Mouse (Mus musculus) lung, postnatal 25 days (tissue): ENCODE data around the gene Gm49353.

ENCODE experiments used
- DNase-seq: peaks from one replicate; pipeline ENCODE4 v3.0.0; 2022; ENCODE audit warnings: low spot score

Gm49353 gene

GRCm38 (mm10) chr10:29198642-29199041 is at the start of gene Gm49353:
Gene Gm49353 (plus strand): TSS chr10:29198954.
- DNase-seq, result no peak

DNA sequence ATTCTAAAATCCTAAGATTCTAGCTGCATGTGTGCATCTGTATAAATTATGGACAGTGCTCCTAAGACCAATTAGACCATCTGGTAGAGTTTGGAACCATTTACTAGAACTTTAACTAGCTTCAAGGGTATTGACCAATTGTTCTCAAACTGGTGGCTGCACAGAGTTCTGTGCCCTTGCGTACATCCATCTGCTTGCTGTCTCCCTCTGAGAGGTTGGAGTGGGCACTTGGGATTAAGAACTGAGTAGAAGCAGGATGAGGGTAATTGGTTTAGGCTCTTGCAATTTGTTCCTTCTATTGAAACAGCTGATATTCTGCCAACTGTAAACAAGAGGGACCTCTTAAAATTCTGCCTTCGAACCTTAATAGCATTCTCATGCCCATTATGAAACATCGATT is 43.5 kb upstream of the Gm49353 start:
- DNase-seq, result no peak

DNA sequence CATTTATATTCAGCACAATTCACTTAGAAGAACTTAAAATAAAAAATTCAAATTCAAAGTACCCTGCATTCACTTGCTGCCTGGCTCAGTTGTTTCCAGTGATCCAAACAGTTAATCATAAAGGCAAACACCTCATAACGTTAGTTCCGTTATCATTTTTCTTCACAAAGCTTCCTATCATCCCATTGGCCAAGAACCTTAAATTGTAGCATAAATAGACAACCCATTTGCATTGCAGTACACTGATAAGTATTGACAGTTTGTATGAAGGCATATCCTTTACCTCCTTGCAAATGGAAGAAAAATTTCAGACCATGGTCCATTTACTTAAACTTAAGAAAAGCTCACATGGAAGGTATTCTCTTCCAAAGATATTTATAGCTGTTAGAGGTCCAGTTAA is 37.1 kb upstream of the Gm49353 start:
- no peak for DNase-seq

- DNase-seq, result no peak
These were observed 25.0 kb upstream of the Gm49353 start for GRCm38 (mm10) chr10:29173778-29174177.

GRCm38 (mm10) chr10:29175656-29176055 is 23.1 kb upstream of the Gm49353 start:
- DNase-seq, result no peak

- no peak for DNase-seq
These were observed 21.9 kb upstream of the Gm49353 start for GRCm38 (mm10) chr10:29176881-29177280.

DNA sequence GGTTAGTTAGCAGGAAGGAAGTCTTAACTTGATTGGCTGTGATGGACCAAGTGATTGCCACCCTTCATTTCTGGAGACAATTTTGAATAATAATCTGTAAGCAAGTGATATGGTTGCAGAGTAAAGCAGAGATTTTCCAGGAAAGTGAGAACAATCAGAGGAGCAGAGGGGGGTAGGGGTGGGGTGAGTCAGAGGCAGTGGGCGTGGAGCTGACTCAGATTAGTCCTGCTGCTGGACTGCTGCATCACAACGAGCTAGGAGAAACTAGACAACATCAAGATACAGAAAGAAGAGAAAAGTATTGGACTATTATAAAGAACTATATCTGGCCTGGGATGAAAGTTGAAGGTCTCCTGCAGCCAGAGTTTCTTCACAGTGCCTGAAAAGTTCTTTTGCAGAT is 20.8 kb upstream of the Gm49353 start:
- DNase-seq, result no peak

GRCm38 (mm10) chr10:29180210-29180609 is 18.5 kb upstream of the Gm49353 start:
- DNase-seq, result no peak

GRCm38 (mm10) chr10:29181046-29181445 is 17.7 kb upstream of the Gm49353 start:
- DNase-seq, result no peak

DNA sequence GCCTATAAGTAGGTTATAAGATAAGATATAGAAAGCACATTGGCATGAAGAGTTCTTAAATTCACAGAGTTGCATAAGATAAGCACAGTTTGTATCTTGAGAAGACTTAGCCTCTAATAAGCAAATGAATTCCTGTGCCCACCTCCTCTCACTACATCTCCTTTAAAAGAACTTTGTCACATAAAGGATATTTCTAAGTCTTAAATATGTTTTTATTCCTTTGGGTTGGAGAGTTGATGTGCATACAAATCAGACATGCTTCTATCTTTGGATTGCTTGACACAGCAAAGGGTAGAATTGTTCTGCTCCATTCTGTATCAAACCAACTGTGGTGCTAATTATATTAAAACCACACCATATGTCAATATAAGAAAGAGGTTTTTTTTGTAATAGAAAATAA is 5.0 kb upstream of the Gm49353 start:
- DNase-seq, result no peak

DNA sequence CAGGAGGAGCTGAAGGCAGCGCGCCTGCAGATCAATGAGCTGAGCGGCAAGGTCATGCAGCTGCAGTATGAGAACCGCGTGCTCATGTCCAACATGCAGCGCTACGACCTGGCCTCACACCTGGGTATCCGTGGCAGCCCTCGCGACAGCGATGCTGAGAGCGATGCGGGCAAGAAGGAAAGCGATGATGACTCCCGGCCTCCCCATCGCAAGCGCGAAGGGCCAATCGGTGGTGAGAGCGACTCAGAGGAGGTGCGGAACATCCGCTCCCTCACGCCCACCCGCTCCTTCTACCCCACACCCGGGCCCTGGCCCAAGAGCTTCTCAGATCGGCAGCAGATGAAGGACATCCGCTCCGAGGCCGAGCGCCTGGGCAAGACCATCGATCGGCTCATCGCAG is 1.9 kb upstream of the Gm49353 start:
- no peak for DNase-seq

GRCm38 (mm10) chr10:29199835-29200234 is 1.1 kb downstream of the Gm49353 start:
- DNase-seq, result no peak

DNA sequence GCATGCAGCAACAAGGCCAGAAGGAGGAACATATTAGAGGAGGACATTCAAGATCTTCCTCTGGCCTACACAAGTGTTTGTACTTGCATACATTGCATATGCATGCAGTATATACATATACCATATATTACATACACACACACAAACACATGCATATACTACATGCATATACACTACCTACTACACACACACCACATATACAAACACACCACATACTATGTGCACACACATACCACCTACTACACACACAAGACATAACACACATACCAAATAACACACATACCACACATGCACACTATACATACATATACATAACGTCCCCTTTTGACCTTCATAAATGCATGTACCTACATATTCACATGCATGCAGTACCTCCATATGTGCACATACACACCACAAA is 1.9 kb downstream of the Gm49353 start:
- DNase-seq, result no peak

DNA sequence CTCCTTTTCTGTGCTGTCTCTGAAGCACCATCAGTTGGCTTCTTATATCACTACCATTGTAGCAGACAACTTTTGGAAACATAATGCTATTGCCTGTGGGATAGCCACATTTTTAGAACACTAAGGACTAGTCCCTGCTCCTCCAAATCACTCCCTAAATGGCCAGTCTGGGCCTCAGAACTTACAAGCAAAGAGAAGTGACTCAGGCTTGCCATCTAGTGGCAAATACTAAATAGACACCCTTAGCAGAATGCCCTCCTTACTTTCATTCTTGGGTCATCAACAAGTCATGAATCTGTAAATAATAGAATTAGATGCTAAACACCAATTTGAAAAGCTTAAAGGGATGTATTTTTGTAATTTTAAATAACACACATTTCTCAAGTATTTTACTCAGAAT is 8.0 kb downstream of the Gm49353 start:
- peak; percentile 23 for DNase-seq

GRCm38 (mm10) chr10:29208735-29209134 is 10.0 kb downstream of the Gm49353 start:
- no peak for DNase-seq

DNA sequence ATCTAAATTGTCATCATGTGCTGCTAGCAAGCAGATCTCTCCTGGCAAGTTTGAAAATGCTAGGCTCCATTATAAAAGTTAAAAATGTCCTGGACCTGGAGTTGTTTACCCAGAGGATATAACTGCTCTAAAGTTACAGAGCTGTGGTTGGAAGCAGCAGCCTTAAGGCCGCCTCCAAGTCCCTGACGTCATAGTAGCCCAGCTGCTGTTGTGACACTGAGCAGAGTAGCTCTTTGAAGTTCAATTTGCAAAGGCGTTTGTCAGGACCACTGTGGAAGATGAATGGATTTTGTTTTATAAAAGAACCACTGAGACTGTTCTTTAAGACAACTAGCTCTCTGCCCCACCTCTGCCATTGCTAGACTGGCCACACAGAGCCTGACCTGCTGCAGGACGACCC is 12.7 kb downstream of the Gm49353 start, which contains the start of gene 9330159F19Rik:
Gene 9330159F19Rik (plus strand): TSS at position 154 of the 400 bp plus-strand sequence.
- DNase-seq, result peak; percentile 29

DNA sequence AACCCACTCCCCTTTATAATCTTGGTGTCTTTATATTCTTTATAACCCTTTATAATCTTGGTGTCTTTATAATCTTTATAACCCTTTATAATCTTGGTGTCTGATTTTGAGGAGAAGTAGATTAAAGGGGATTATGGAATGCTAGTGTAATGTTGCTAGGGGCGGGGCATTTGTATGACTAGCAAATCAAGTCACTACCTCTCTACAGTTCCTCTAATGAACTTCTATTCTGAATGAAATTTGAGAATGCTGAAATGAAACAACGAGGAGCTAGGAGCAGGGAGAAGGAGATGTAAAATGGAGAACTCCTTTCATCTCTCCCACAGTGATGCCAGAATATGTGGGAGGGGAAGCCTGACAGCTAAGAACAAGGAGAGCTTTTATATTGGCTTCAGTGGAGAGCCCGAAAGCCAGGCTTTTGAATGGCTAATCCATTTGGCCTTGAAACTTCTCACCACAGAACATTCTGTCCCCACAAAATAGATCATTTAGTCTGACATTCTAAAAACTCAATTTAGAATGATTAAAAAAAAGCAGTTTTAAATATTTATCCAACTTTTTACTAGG is 14.9 kb downstream of the Gm49353 start:
- no peak for DNase-seq

GRCm38 (mm10) chr10:29216957-29217356 is 18.2 kb downstream of the Gm49353 start:
- no peak for DNase-seq

DNA sequence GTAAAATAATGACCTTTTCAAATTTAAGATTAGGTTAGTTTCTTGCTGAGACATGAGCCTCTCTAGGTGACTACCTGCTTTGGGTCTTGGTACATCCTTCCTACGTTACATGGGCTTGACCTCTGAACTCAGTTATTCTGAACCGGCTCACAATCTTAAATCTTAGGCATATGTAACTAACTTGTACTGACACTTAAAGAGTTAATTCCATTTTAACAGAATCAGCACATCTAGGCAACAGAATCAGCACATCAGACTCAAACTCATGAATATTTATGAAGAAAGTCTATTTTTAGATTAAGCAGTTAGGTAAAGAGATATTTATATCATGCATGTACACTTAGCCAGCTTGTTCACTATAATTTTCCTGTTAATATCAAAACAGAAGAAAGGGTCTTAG is 18.7 kb downstream of the Gm49353 start:
- no peak for DNase-seq

GRCm38 (mm10) chr10:29225329-29225728 is 26.6 kb downstream of the Gm49353 start:
- DNase-seq, result peak; percentile 13

DNA sequence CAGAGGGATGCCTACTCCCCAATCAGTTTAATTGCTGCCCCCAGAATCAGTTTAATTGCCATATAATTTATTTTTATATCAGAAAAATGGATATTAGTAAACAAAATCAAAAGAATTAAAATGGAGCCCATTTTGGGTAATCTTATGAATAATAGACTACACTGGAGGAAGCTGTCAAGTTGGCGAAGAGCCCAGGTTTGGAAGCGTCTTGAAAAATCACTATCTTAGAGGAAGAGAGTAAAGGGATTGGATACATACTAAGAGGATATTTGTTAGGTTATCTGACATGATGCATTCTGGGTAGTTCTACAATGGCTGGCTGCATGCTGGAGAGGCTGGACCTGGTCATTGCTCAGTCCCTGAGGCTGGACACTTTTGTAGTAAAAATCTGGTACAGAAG is 32.5 kb downstream of the Gm49353 start:
- DNase-seq, result no peak
